Comparison of ENCODE assay signal across 13 mouse cellular contexts in genomic region chr16:58444735-58445134, GRCm38 (mm10). TPM values are rescaled to one million over a fixed set of nuclear protein-coding genes. Genes with fewer than 3 reads are reported as not detected.
DNase-seq lines count a peak whose midpoint lies in the region; ATAC-seq and TF ChIP-seq lines count a peak whose summit lies in the region.
"Had no signal": no experiment of that assay in that cellular context is flagged by ENCODE, and none has a peak within 500 bp of the region (broad histone marks: within the 10 kb centered on the region; RNA-seq: fewer than 3 reads in every experiment).

No protein-coding gene starts in this region.

- no peaks in the 10 kb centered on the region for H3K9me3 ChIP-seq in liver, embryonic 11.5 days (ENCODE audit: control insufficient read depth, low read length)
- H3K9me3 ChIP-seq: limb, embryonic 12.5 days; neural tube, embryonic 12.5 days had no signal

- no peaks in the 10 kb centered on the region; the same call in 1 of the 2 replicates for H3K36me3 ChIP-seq in liver, embryonic 11.5 days (ENCODE audit: control insufficient read depth, insufficient read depth, low read length)

- DNase-seq in CD4-positive, CD25-positive, alpha-beta regulatory T cell, adult 2 months (ENCODE audit: low read depth, low spot score): peak; percentile 33
- DNase-seq in liver: peak; percentile 45
- no peak for DNase-seq in liver, embryonic 11.5 days (ENCODE audit: low spot score)
- no peak for DNase-seq in natural killer cell, adult 2 months (ENCODE audit: low spot score in 2 of 2)
- no peak for DNase-seq in heart, adult 9 months (ENCODE audit: low spot score in 2 of 2)
- DNase-seq: cerebellum, postnatal 36 days; heart, postnatal 10 days; kidney, adult 18-20 months had no signal

- H3K27me3 ChIP-seq in liver, embryonic 11.5 days (replicated peaks; ENCODE audit: control insufficient read depth, insufficient read depth, low read length): no peaks in the 10 kb centered on the region
- H3K27me3 ChIP-seq: limb, embryonic 12.5 days; neural tube, embryonic 12.5 days had no signal

- H3K4me3 ChIP-seq in liver, embryonic 11.5 days (ENCODE audit: low read depth, low read length): no peak overlapping the region
- H3K4me3 ChIP-seq in bone marrow, adult 2 months (replicated peaks; ENCODE audit: control insufficient read depth, low read depth, low read length): no peak overlapping the region
- H3K4me3 ChIP-seq: limb, embryonic 12.5 days; neural tube, embryonic 12.5 days had no signal

- 62% methylated on average over 6 of the region's 6 CpGs for WGBS in liver, embryonic 11.5 days
- WGBS in bone marrow, adult 2 months: 47% methylated on average over 6 of the region's 6 CpGs

- no peak for TF ChIP-seq POLR2A in bone marrow, adult 2 months (IDR thresholded peaks at IDR 0.05; ENCODE audit: borderline replicate concordance, control insufficient read depth, low read depth, low read length)

- no peak overlapping the region for H3K4me2 ChIP-seq in liver, embryonic 11.5 days
- H3K4me2 ChIP-seq: limb, embryonic 12.5 days; neural tube, embryonic 12.5 days had no signal

- TF ChIP-seq CTCF in bone marrow, adult 2 months (IDR thresholded peaks at IDR 0.05; ENCODE audit: control insufficient read depth, insufficient read depth, low read length): peak; percentile 34; the same call in 1 of the 2 replicates

- ATAC-seq in CD4-positive, CD25-positive, alpha-beta regulatory T cell, adult 4 months: no peak
- ATAC-seq in liver, embryonic 11.5 days (replicated peaks; ENCODE audit: low FRiP score): no peak
- ATAC-seq in megakaryocyte progenitor cell, adult 5-6 weeks (replicated peaks; ENCODE audit: poor library complexity): peak; percentile 94

- no peak overlapping the region for H3K27ac ChIP-seq in liver, embryonic 11.5 days (ENCODE audit: low read depth, low read length)
- H3K27ac ChIP-seq in bone marrow, adult 2 months (ENCODE audit: control insufficient read depth, insufficient read depth, low read depth, low read length, poor library complexity): no peak overlapping the region
- H3K27ac ChIP-seq: limb, embryonic 12.5 days; neural tube, embryonic 12.5 days had no signal

- no peak overlapping the region for H3K9ac ChIP-seq in liver, embryonic 11.5 days (ENCODE audit: low read depth, low read length)
- H3K9ac ChIP-seq: limb, embryonic 12.5 days; neural tube, embryonic 12.5 days had no signal

- H3K4me1 ChIP-seq in liver, embryonic 11.5 days (replicated peaks; ENCODE audit: control insufficient read depth, insufficient read depth, low read length): peaks cover 4% of the 10 kb centered on the region; the same call in 1 of the 2 replicates
- no peaks in the 10 kb centered on the region for H3K4me1 ChIP-seq in bone marrow, adult 2 months (ENCODE audit: control insufficient read depth, insufficient read depth, low read length)
- H3K4me1 ChIP-seq: neural tube, embryonic 12.5 days had no signal

RNA-seq across cellular contexts. Expression of gene Dcbld2, which starts 36.5 kb away (rescaled TPM):
- under 1 TPM; 0.34 to 0.42 TPM for polyA plus RNA-seq in CD4-positive, CD25-positive, alpha-beta regulatory T cell, adult 4 months (2017; shearing (Covaris generic))
- 9.1 and 9.4 TPM in 2 replicates for polyA plus RNA-seq in liver, embryonic 11.5 days (2014; fragmentation: Nextera tagmentation; extraction: Ambion mirVana)
- polyA plus RNA-seq in bone marrow, adult 2 months (2011; ENCODE audit: insufficient read depth, insufficient read length, low replicate concordance, missing spikeins): 1.0 and 10.4 TPM in 2 replicates
- total RNA-seq in megakaryocyte progenitor cell, adult 5-6 weeks (2015): 0.29 and 0.35 TPM in 2 replicates
- 0.07 and 0.33 TPM in 2 replicates for total RNA-seq in megakaryocyte progenitor cell, adult 5-6 weeks (2017)

Comparison
In these comparisons a context has a peak if more than half of its experiments do, and no peak if none do; other contexts are left out.
1. DNase-seq: peak in CD4-positive, CD25-positive, alpha-beta regulatory T cell, adult 2 months (single experiment) and liver (single experiment); none in liver, embryonic 11.5 days (single experiment), natural killer cell, adult 2 months (0 of 2) and heart, adult 9 months (0 of 2).